Mouse (Mus musculus) spleen, adult 12 weeks (tissue): Measurements from ENCODE around the gene 4930480E11Rik.
"Not testable (repeated sequence)": the region's sequence is repeated elsewhere in the genome, so short reads cannot be mapped to it uniquely, and the experiment has no call there.

Source experiments
- DNase-seq: peaks from one replicate; pipeline ENCODE4 v3.0.0; 2022; ENCODE audit warnings: low spot score

4930480E11Rik gene

GRCm38 (mm10) chrX:78369343-78369742 is at the start of gene 4930480E11Rik:
Gene 4930480E11Rik, plus strand, starts transcription at chrX:78369643.
- no peak for DNase-seq

- DNase-seq: not testable (repeated sequence)
Observed at GRCm38 (mm10) chrX:78403346-78403745, 33.9 kb downstream of the 4930480E11Rik start.
